In genomic region chr3:154570029-154570575, GRCm38 (mm10) we compare ENCODE assay signal across 13 mouse cellular contexts. TPM values are rescaled to one million over a fixed set of nuclear protein-coding genes. Genes with fewer than 3 reads are reported as not detected.
A peak's percentile ranks its signal among the peaks of the same experiment; 100 is the strongest.
DNase-seq lines count a peak whose midpoint lies in the region; ATAC-seq and TF ChIP-seq lines count a peak whose summit lies in the region.
"Had no signal": no experiment of that assay in that cellular context is flagged by ENCODE, and none has a peak within 500 bp of the region (broad histone marks: within the 10 kb centered on the region; RNA-seq: fewer than 3 reads in every experiment).

No protein-coding gene starts in this region.

- no peaks in the 10 kb centered on the region for H3K4me1 ChIP-seq in lung, embryonic 14.5 days (ENCODE audit: insufficient read depth)
- no peaks in the 10 kb centered on the region for H3K4me1 ChIP-seq in neural tube, embryonic 14.5 days (ENCODE audit: control insufficient read depth, insufficient read depth, low read length)

- H3K36me3 ChIP-seq in lung, embryonic 14.5 days (ENCODE audit: insufficient read depth) = no peaks in the 10 kb centered on the region
- H3K36me3 ChIP-seq in neural tube, embryonic 14.5 days (ENCODE audit: control insufficient read depth, insufficient read depth, low read length) = no peaks in the 10 kb centered on the region
- H3K36me3 ChIP-seq: limb, embryonic 10.5 days had no signal

- H3K27me3 ChIP-seq in lung, embryonic 14.5 days (ENCODE audit: insufficient read depth, low read length) = peaks cover 23% of the 10 kb centered on the region
- H3K27me3 ChIP-seq in neural tube, embryonic 14.5 days (ENCODE audit: control insufficient read depth, insufficient read depth, low read length) = no peaks in the 10 kb centered on the region

- no peaks in the 10 kb centered on the region for H3K9me3 ChIP-seq in lung, embryonic 14.5 days (ENCODE audit: low read depth, low read length)
- H3K9me3 ChIP-seq in neural tube, embryonic 14.5 days (ENCODE audit: control insufficient read depth, low read length) = no peaks in the 10 kb centered on the region
- H3K9me3 ChIP-seq: limb, embryonic 10.5 days had no signal

- H3K4me2 ChIP-seq in lung, embryonic 14.5 days = no peak overlapping the region; the same call in 1 of the 2 replicates
- H3K4me2 ChIP-seq in neural tube, embryonic 14.5 days (ENCODE audit: low read depth, low read length) = peak overlapping the region; percentile 26; the same call in 1 of the 2 replicates

- no peak overlapping the region for H3K9ac ChIP-seq in lung, embryonic 14.5 days
- no peak overlapping the region for H3K9ac ChIP-seq in neural tube, embryonic 14.5 days (replicated peaks; ENCODE audit: low read depth, low read length)

- peak; percentile 19 for DNase-seq in embryo, embryonic 10 days (ENCODE audit: low spot score)
- DNase-seq in embryo, embryonic 9.5 days (ENCODE audit: extremely low spot score) = no peak
- DNase-seq in lung, embryonic 14.5 days = peak; percentile 26
- DNase-seq in lung, postnatal 25 days (ENCODE audit: low spot score) = no peak
- DNase-seq in heart, postnatal 4 days = peak; percentile 33
- DNase-seq in right cerebral cortex, adult 18-20 months = no peak
- DNase-seq in lung, postnatal 10 days = no peak
- DNase-seq: lung, adult 18-20 months; thymus, postnatal 14 days had no signal

- ATAC-seq in lung, embryonic 14.5 days (ENCODE audit: insufficient read depth) = no peak
- ATAC-seq in neural tube, embryonic 14.5 days (ENCODE audit: low read depth) = no peak
- ATAC-seq: activated CD4-positive, CD25-positive, alpha-beta regulatory T cell, adult 4 months; inflammation-experienced regulatory T-cells, adult 6 months had no signal

- no peak for TF ChIP-seq CTCF in lung, embryonic 14.5 days (IDR thresholded peaks at IDR 0.05; ENCODE audit: low read depth)

- WGBS in lung, embryonic 14.5 days = 44% methylated on average over 14 of the region's 14 CpGs
- WGBS in neural tube, embryonic 14.5 days = 21% methylated on average over 14 of the region's 14 CpGs

- H3K27ac ChIP-seq in lung, embryonic 14.5 days (ENCODE audit: low read depth) = no peak overlapping the region
- no peak overlapping the region for H3K27ac ChIP-seq in neural tube, embryonic 14.5 days (ENCODE audit: low read depth, low read length)
- H3K27ac ChIP-seq: limb, embryonic 10.5 days had no signal

- H3K4me3 ChIP-seq in lung, embryonic 14.5 days (ENCODE audit: low read depth, low read length) = no peak overlapping the region
- no peak overlapping the region for H3K4me3 ChIP-seq in neural tube, embryonic 14.5 days (ENCODE audit: low read depth, low read length)

RNA-seq across cellular contexts. Expression of gene Cryz, which starts 26.4 kb away (rescaled TPM):
- polyA plus RNA-seq in lung, embryonic 14.5 days (2014; fragmentation: Nextera tagmentation; extraction: Ambion mirVana) = 19.4 and 19.6 TPM in 2 replicates
- total RNA-seq in heart, postnatal 4 days (2021) = 10 to 100 TPM; 15.5 to 22.4 TPM
- 9.0 and 9.6 TPM in 2 replicates for polyA plus RNA-seq in neural tube, embryonic 14.5 days (2014; fragmentation: Nextera tagmentation; extraction: Ambion mirVana)

RNA-seq across cellular contexts. Expression of gene Tyw3, which starts 26.8 kb away (rescaled TPM):
- polyA plus RNA-seq in lung, embryonic 14.5 days (2014; fragmentation: Nextera tagmentation; extraction: Ambion mirVana) = 15.9 and 17.9 TPM in 2 replicates
- total RNA-seq in heart, postnatal 4 days (2021) = 1 to 10 TPM; 5.9 to 6.8 TPM
- 13.8 and 15.4 TPM in 2 replicates for polyA plus RNA-seq in neural tube, embryonic 14.5 days (2014; fragmentation: Nextera tagmentation; extraction: Ambion mirVana)

Comparison
In these comparisons a context has a peak if more than half of its experiments do, and no peak if none do; other contexts are left out.
1. DNase-seq: peak in embryo, embryonic 10 days (single experiment), lung, embryonic 14.5 days (single experiment) and heart, postnatal 4 days (single experiment); none in embryo, embryonic 9.5 days (single experiment), lung, postnatal 25 days (single experiment), right cerebral cortex, adult 18-20 months (single experiment) and lung, postnatal 10 days (single experiment).